Mouse (Mus musculus) midbrain, embryonic 16.5 days (tissue): Measurements from ENCODE around the gene Gm20388. TPM values are rescaled to one million over a fixed set of nuclear protein-coding genes. Genes with fewer than 3 reads are reported as not detected.

ENCODE experiments used
- ATAC-seq: fragments of 200-750 bp; cut with Nextera tagmentation; 2 replicates; pipeline ENCODE4 v1.8.0; 2017; ENCODE audit warnings: moderate TSS enrichment
- H3K27ac ChIP-seq: fragments of 300-500 bp; sonication (generic); 2 replicates; pipeline ENCODE4 v1.5.1; 2014; ENCODE audit warnings: mild to moderate bottlenecking, low read length, mixed read lengths
- H3K27me3 ChIP-seq: fragments of 300-500 bp; sonication (generic); 2 replicates; pipeline ENCODE4 v1.6.1; 2014; ENCODE audit warnings: low read depth, low read length, mixed read lengths; ENCODE audit not compliant: control insufficient read depth, insufficient read depth
- H3K36me3 ChIP-seq: fragments of 300-500 bp; sonication (generic); 2 replicates; pipeline ENCODE4 v1.6.1; 2014; ENCODE audit warnings: mild to moderate bottlenecking, low read length, moderate library complexity, mixed read lengths; ENCODE audit not compliant: control insufficient read depth, insufficient read depth
- H3K4me1 ChIP-seq: fragments of 300-500 bp; sonication (generic); 2 replicates; pipeline ENCODE4 v1.6.1; 2014; ENCODE audit warnings: mild to moderate bottlenecking, low read length, mixed read lengths; ENCODE audit not compliant: control insufficient read depth, insufficient read depth
- H3K4me2 ChIP-seq: fragments of 300-500 bp; sonication (generic); 2 replicates; pipeline ENCODE4 v1.6.1; 2014; ENCODE audit warnings: mild to moderate bottlenecking, low read length, mixed read lengths
- H3K4me3 ChIP-seq: fragments of 300-500 bp; sonication (generic); 2 replicates; pipeline ENCODE4 v1.5.1; 2014; ENCODE audit warnings: low read depth, mild to moderate bottlenecking, low read length, moderate library complexity, mixed read lengths
- H3K9ac ChIP-seq: fragments of 300-500 bp; sonication (generic); 2 replicates; pipeline ENCODE4 v1.6.1; 2014; ENCODE audit warnings: low read depth, low read length, mixed read lengths
- H3K9me3 ChIP-seq: fragments of 300-500 bp; sonication (generic); replicated peaks from 2 replicates; pipeline ENCODE4 v1.6.1; 2014; ENCODE audit warnings: mild to moderate bottlenecking, low read length, mixed read lengths; ENCODE audit not compliant: control insufficient read depth, poor library complexity, severe bottlenecking
- WGBS: fragments of 180-500 bp; shearing (Covaris S2); extraction: QIAGEN DNeasy Blood & Tissue Kit; methylation state at CpG from one replicate; pipeline ENCODE4 v1.1.7; 2014; 5-methylcytosine and 5-hydroxymethylcytosine counted together
- polyA plus RNA-seq: library from polyadenylated mRNA; unstranded; fragments of >200 nt; fragmentation: Nextera tagmentation; extraction: Ambion mirVana; gene quantifications from 2 replicates; pipeline ENCODE4 v1.2.1, GENCODE M21; 2015

Gm20388 gene
- polyA plus RNA-seq, 1 experiment from 2014 or later: 7.5 TPM

- ATAC-seq: no peak
- Histone ChIP-seq H3K9ac (no peak overlapping the region), H3K9me3 (no peaks in the 10 kb centered on the region), H3K27ac (no peak overlapping the region), H3K4me1 (peaks cover 39% of the 10 kb centered on the region), H3K4me3 (peak overlapping the region; percentile 68; the same call in 1 of the 2 replicates), H3K27me3 (peaks cover 14% of the 10 kb centered on the region; the same call in 1 of the 2 replicates), H3K4me2 (peak overlapping the region; percentile 86), H3K36me3 (no peaks in the 10 kb centered on the region)
Measured at GRCm38 (mm10) chr8:120227578-120227876, 316.9 kb downstream of the Gm20388 start.

GRCm38 (mm10) chr8:120227891-120228591, 317.4 kb downstream of the Gm20388 start, which contains the start of gene Gse1:
Gse1 (plus strand) TSS chr8:120228456.
- H3K4me3 ChIP-seq: peak within 1 kb of the TSS; percentile 68
- H3K9ac ChIP-seq: peak within 1 kb of the TSS; percentile 74
- peaks cover 44% of the 10 kb centered on the region for H3K4me1 ChIP-seq
- peak within 1 kb of the TSS; percentile 41; the same call in 1 of the 2 replicates for H3K27ac ChIP-seq
- peak within 1 kb of the TSS; percentile 86 for H3K4me2 ChIP-seq
- peaks cover 14% of the 10 kb centered on the region; the same call in 1 of the 2 replicates for H3K27me3 ChIP-seq
- peak; percentile 54 for ATAC-seq
- no peaks in the 10 kb centered on the region for H3K36me3 ChIP-seq
- 2% methylated on average over 15 of the region's 52 CpGs for WGBS
- no peaks in the 10 kb centered on the region for H3K9me3 ChIP-seq

- Histone ChIP-seq H3K9me3 (no peaks in the 10 kb centered on the region), H3K27me3 (peaks cover 14% of the 10 kb centered on the region; the same call in 1 of the 2 replicates), H3K4me3 (peak overlapping the region; percentile 68), H3K36me3 (no peaks in the 10 kb centered on the region), H3K4me2 (peak overlapping the region; percentile 86), H3K9ac (peak overlapping the region; percentile 74), H3K27ac (peak overlapping the region; percentile 41; the same call in 1 of the 2 replicates), H3K4me1 (peaks cover 52% of the 10 kb centered on the region)
- under 1% methylated on average over 101 of the region's 125 CpGs for WGBS
- ATAC-seq: peak; percentile 46
Measured at GRCm38 (mm10) chr8:120228781-120229573, 318.3 kb downstream of the Gm20388 start.

GRCm38 (mm10) chr8:120229574-120229916, 318.9 kb downstream of the Gm20388 start:
- H3K9me3 ChIP-seq: no peaks in the 10 kb centered on the region
- WGBS: 2% methylated on average over 20 of the region's 22 CpGs
- 0 out of 2 replicates have a peak, but pooled peaks have one; percentile 13 for ATAC-seq
- no peaks in the 10 kb centered on the region for H3K36me3 ChIP-seq
- H3K27me3 ChIP-seq: peaks cover 14% of the 10 kb centered on the region; the same call in 1 of the 2 replicates
- no peak overlapping the region for H3K27ac ChIP-seq
- peaks cover 56% of the 10 kb centered on the region for H3K4me1 ChIP-seq
- peak overlapping the region; percentile 74 for H3K9ac ChIP-seq
- peak overlapping the region; percentile 68 for H3K4me3 ChIP-seq
- H3K4me2 ChIP-seq: peak overlapping the region; percentile 86

GRCm38 (mm10) chr8:120230081-120230480, 319.4 kb downstream of the Gm20388 start:
- Histone ChIP-seq H3K4me3 (peak overlapping the region; percentile 68), H3K4me2 (peak overlapping the region; percentile 86), H3K9ac (peak overlapping the region; percentile 74), H3K27ac (no peak overlapping the region), H3K9me3 (no peaks in the 10 kb centered on the region), H3K4me1 (peaks cover 60% of the 10 kb centered on the region), H3K27me3 (peaks cover 14% of the 10 kb centered on the region; the same call in 1 of the 2 replicates), H3K36me3 (no peaks in the 10 kb centered on the region)
- ATAC-seq: peak; percentile 26; the same call in 1 of the 2 replicates
- WGBS: 7% methylated on average over 22 of the region's 22 CpGs

GRCm38 (mm10) chr8:120230715-120231614, 320.3 kb downstream of the Gm20388 start:
- ATAC-seq: no peak
- H3K27ac ChIP-seq: no peak overlapping the region
- H3K4me3 ChIP-seq: peak overlapping the region; percentile 68
- peaks cover 55% of the 10 kb centered on the region for H3K4me1 ChIP-seq
- H3K9ac ChIP-seq: peak overlapping the region; percentile 74
- WGBS: 36% methylated on average over 18 of the region's 18 CpGs
- H3K9me3 ChIP-seq: no peaks in the 10 kb centered on the region
- H3K4me2 ChIP-seq: peak overlapping the region; percentile 86
- H3K27me3 ChIP-seq: peaks cover 14% of the 10 kb centered on the region; the same call in 1 of the 2 replicates
- no peaks in the 10 kb centered on the region for H3K36me3 ChIP-seq

GRCm38 (mm10) chr8:120231870-120232269, 321.2 kb downstream of the Gm20388 start:
- H3K27me3 ChIP-seq: peaks cover 14% of the 10 kb centered on the region; the same call in 1 of the 2 replicates
- no peak for ATAC-seq
- peaks cover 55% of the 10 kb centered on the region for H3K4me1 ChIP-seq
- H3K36me3 ChIP-seq: no peaks in the 10 kb centered on the region
- H3K9me3 ChIP-seq: no peaks in the 10 kb centered on the region
- no peak overlapping the region for H3K27ac ChIP-seq
- peak overlapping the region; percentile 86 for H3K4me2 ChIP-seq
- 62% methylated on average over 3 of the region's 3 CpGs for WGBS
- H3K4me3 ChIP-seq: no peak overlapping the region
- H3K9ac ChIP-seq: no peak overlapping the region

- Histone ChIP-seq H3K4me1 (peaks cover 55% of the 10 kb centered on the region), H3K27me3 (peaks cover 14% of the 10 kb centered on the region; the same call in 1 of the 2 replicates), H3K27ac (no peak overlapping the region), H3K9ac (peak overlapping the region; percentile 50; the same call in 1 of the 2 replicates), H3K4me3 (peak overlapping the region; percentile 24), H3K4me2 (peak overlapping the region; percentile 86), H3K9me3 (no peaks in the 10 kb centered on the region), H3K36me3 (no peaks in the 10 kb centered on the region)
- WGBS: 35% methylated on average over 4 of the region's 4 CpGs
- ATAC-seq: no peak
Measured at GRCm38 (mm10) chr8:120232398-120232797, 321.8 kb downstream of the Gm20388 start.
